Mouse (Mus musculus): Measurements from ENCODE around the gene Colca2. TPM values are rescaled to one million over a fixed set of nuclear protein-coding genes. Genes with fewer than 3 reads are reported as not detected.

Colca2 gene
- 3.7 and 4.4 TPM in 2 replicates for polyA plus RNA-seq (2012; rRNA removed)

DNA sequence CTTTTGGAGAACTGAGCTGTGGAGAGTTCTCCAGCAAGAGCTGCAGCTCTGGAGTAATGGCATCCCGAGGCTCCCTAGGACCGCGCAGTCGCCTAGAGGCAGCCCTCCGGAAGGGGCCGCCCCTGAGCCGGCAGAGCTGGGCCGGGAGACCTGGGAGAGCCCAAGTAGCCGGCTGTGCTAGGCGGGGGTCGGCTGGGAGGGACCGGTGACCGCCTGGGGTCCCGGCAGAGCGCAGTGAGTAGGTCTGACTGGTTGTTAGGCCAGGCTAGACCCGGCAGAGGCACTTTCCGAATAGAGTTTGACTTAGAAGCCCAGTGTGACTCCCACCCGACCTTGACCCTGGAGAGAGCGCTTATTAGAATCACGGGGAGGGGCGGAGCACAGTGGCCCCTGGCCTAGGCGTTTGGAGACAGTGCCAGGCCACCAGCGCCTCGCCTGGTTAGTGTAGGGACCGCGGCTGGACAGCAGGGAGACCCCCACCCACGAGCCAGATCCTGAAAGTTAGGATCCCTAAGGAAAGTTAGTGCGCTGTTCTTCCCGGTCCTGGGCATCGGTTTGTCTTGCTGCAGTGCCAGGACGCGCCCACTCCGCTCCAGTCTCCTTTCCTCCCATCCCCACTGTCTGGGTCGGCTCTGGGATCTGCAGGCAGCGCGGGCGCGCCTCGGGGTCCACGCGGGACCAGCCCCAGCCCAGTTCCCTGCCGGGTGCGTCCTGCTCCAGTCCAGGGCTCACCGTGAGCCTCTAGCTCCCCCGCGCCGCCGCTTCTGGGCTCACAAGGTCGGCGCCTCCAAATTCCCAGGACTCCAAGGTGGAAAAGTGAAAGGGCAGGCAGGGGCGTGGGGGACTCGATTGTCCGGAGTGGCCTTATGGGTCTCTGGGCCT, at the start of gene Colca2:
TSS of gene Colca2 (minus strand) at position 70 of the 882 bp plus-strand sequence.
- DNase-seq (ENCODE audit: low spot score): peak; percentile 73

DNA sequence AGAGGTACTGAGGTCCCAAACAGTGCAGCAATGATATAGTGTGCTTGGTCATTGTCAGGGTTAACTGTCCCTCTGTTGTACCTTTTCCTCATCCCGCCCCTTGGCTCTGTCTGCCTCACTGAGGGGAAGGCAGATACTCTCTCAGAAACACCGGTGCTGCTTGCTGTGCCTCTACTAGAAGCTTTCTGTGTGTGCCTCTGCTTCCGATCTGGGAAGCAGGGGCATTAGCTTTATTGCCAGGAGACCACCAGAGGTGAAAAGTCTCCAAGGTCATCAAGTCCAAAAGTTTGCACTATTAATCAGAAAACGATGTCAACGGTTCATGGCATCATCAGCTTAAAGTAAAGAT, 49.2 kb upstream of the Colca2 start:
- no peak for DNase-seq (ENCODE audit: low spot score)

DNA sequence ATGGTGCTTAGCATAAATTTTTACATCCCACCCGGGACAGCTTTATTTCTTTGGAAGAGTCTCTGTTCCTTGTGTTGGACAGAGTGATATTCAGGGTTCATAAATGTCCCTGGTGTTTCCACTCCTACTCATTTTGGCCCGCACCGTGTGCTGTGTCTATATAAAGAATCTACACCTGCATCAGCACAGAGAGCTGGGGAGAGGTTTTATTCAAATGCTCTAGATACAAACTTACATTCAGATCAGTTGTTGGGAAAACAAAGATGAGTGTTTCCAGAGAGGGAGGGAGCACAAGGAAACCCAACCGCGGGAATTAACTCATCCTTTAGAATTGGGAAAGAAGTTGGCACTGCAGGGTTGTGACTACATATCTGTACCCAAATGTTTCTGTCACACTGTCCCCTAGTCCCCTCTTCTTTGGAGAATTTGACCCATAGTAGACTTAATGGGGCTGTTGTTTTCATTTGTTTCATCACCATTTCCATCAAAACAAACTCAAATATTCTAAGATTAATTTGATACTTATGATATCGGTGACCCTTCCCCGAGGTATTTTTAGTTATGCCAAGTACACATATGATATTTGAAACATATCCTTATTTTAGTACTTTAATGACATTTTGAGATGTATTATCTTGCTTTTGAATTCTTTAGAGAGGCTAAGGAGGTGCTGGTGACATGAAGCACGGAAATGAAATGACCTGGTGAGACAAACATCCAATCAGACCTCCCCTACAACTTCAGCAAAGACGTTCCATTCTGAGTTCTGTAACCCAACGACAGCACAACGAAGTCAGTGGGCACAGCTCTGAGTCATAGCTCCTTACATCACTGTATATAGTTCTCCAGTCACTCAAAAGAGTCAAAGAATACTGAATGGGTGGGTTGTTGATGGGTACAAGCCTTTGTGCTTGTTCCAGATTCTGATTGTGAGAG, 48.5 kb upstream of the Colca2 start:
- DNase-seq (ENCODE audit: low spot score): no peak

DNA sequence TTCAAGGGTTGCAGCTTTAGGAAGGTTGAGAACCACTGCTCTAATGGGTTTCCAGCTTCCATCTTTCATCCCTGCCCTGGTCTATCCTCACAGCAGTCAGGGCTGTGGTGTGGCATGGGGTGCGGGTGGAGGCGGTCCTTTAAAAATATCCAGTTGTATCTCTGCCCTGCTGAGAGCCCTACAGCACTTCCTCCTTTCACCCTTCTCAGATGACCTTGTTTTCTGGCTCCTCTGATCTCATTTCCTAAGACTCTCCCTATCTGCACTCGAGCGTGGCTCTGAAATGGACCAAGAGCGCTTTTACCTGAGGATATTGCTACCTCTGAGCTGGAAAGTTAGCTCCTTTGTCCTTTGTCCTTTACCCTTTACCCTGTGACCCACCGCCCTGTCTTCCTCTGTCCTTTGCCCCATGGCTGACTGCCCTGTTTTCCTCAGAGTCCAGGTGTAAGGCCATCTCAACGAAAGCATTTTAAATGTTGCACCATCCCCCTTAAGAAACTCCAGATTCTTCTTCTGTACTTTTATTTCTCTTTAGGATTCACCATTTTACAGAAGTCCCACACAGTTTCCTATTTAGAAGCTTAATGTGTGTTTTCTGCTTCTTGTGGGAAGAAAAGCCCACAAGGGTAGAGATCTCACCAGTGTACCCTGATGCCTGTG, 46.2 kb upstream of the Colca2 start:
- no peak for DNase-seq (ENCODE audit: low spot score)

DNA sequence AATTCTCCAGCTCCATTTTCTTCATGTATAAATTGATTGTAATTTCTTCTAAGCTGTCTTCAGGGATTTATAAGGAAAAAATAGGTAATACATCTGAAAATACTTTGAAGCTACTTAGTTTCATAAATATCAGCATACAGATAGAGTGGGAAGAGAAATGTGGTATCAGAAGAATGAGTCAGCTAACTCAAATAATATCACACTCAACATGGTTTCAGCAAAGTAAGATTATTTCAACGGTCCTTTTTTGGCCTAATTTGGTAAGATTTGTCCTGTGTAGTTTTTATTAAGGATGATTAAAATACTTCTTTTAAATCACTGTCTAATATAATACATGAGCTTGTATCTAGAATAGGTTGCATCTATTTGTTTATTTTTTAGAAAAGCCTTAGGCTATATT, 41.7 kb upstream of the Colca2 start:
- DNase-seq (ENCODE audit: low spot score): no peak

DNA sequence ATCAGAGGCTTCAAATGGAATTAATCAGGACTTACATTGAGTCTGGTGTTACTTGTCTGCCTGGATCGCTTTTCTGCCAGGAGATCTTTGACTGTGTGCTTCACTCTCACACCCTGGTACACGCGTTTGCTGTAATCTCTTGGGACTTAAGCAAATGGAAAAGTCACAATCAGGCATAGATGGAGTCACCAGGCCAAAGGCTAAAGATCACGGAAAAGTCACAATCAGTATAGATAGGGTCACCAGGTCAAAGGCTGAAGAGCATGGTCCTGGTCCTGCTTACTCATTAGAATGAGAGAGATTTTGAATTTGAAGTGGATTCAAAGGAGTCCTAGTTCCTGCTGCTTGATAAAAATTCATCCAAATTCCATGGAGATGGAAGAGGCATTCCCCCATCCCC, 39.9 kb upstream of the Colca2 start:
- DNase-seq (ENCODE audit: low spot score): no peak

DNA sequence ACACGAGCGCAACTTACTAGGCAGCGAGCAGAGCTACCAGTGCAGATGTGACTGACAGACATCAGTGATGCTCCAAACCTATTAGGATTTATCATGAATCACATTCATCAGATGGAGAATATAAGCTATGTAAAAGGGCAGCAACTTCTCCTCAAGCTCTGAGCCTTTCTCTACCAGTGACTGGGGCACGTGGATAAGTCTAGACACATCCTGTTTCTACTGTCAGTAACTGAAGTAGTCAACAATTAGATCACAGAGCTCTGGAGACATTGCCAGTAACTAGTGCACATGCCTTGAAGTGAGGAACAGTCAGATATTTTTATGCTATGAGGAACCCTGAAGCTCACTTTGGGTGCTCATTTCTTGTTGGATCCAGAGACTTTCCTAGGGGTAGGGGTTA, 39.0 kb upstream of the Colca2 start:
- DNase-seq (ENCODE audit: low spot score): no peak

DNA sequence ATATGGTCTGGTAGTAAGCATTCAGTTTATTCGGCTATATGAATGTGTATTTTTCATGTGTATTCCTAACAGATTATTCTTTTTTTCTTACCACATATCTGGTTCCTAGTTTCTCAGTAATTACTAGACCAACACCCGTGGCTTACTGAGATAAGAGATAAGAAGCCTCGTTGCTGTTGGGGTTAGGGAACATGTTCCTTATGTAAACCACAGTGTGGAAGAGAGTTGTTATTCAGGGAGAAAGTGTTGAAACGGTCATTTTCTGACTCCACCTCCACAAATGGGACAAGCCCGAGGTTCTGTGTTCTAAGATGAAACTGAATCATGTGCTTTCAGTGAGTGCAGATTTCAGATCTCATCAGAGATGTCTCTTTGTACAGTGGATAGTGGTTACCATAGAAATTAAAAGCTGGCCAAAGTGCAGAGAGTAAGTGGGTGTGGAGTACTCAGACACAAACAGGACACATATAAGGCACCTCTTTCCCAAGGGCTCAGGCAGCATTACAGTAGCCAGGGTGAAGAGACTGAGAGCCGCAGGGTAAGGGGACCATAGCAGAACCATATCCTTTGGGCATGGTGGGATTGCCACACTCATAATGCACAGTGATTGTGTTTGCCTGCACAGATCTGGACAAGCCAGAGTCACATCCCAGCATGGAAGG, 37.2 kb upstream of the Colca2 start:
- DNase-seq (ENCODE audit: low spot score): no peak

DNA sequence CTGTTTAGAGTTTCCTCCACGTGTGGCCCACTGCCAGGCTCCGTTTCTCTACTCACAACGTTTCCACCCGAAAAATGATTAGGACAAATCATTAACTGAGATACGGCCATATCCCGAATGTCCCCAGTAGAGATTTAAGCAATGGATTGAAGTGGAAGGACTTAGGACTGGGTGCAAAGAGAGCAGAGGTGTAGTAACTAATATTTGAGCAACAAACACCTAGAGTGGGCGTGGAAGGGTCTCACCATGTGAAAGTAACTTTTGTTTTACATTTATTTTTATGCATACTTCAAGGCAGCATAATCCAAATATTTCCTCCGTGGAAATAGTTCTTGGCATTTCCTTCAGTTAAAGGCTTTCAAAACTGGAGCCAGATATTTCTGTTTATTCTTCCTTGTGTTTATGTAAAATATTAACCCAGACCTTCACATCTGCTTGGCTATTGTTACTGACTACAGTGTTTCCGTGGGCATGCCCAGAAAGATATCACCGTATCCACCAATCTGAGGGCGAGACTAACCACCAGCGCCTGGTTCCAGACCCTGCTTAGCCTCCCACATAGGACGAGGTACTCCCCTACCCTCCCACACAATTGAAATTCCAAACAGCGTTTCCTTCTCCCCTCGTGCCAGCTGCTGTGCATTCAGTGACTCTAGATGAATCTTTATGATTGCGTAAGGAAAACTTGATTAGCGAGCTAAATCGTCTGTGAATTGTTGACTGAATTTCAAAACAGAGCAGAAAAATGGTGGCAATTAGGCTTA, 34.4 kb upstream of the Colca2 start:
- DNase-seq (ENCODE audit: low spot score): no peak

DNA sequence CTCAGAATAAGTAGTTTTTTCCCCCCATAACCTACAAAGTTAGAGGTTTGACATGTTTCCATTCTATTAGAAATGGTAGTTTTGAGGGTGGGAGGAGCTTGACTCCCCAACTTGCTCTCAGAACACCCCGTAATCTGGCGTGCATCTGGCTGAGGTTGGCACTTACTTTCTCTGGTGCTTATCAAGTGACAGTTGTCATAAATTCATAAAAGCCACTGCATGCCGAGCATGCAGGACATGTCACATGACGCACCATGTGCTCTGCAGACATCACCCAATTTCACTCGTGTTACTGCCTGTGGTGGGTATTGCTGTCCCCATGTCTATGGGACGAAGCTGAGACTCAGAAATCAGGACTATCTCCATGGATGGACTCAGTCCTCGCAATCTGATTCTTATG, 32.1 kb upstream of the Colca2 start:
- no peak for DNase-seq (ENCODE audit: low spot score)

DNA sequence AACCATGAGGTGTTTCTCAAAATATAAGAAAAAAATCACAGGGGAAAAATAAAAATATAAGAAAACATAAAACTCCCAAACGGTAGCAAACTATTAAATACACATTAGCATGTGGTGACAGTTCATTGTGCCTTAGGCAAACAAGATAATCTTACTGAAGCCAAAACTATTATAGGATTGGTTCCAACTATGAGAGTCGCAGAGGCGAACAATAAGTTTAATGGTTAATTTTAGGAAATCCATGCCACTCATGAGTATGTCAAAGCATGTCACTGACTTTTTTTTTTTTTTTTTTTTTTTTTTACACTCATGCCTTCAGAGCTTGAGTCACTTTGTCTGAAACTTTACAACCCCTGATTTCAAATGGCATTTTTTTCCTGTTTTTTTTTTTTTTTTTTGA, 28.0 kb upstream of the Colca2 start:
- DNase-seq (ENCODE audit: low spot score): no peak

DNA sequence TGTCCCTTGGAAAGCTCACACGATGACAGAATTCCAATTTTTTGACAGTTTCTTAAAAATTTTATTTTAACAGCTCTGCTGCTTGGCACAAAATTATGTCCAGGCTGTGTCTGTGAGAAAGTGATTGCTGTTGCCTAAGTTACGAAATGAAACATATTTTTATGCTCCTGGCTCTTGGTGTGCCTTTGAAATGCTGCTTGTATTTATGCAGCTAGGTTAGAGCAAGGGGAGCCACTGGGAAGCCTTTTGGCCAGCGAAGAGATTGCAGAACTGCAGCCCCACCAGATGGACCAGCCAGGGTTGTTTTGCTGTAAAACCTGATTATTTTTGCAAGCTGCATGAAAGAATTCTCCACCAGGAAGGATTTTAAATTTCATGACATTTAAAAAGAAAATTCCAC, 26.8 kb upstream of the Colca2 start:
- no peak for DNase-seq (ENCODE audit: low spot score)

DNA sequence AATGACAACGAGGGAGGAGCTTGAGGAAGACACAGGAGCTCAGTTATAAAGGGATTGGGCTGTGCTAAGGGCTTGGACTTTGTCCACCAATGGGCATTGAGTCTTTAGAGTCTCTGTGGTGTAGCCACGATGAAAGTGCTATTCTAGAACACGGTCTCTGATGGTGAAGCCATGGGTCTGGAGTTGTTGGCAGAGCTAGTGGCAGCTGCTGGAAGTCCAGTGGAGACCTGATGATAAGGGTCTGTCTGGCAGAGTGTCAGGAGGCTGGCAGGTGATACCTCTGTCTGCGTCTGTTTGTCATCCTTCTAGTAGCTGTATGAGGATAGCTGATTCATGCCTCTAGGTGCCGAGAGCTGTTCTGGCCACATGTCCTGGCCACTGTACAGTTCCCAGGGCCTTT, 25.6 kb upstream of the Colca2 start:
- DNase-seq (ENCODE audit: low spot score): no peak

DNA sequence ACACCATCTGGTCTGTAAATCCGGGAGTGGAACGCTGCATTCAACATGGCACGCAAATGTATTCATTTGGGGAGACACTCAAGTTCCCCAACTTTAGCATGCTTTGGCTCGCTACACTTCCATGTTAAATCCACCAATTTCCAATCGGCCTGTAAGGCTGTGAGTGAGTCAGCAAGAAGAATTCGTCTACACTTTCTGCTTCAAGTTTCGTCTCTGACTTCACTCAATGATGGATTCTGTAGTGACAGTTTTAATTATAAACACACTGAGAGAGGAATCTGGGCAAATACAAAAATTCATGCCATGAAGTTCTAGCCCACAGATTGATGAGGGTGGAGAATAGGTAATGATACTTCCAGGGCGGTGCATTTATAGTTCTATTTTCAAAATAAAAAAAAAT, 15.2 kb upstream of the Colca2 start:
- DNase-seq (ENCODE audit: low spot score): no peak

DNA sequence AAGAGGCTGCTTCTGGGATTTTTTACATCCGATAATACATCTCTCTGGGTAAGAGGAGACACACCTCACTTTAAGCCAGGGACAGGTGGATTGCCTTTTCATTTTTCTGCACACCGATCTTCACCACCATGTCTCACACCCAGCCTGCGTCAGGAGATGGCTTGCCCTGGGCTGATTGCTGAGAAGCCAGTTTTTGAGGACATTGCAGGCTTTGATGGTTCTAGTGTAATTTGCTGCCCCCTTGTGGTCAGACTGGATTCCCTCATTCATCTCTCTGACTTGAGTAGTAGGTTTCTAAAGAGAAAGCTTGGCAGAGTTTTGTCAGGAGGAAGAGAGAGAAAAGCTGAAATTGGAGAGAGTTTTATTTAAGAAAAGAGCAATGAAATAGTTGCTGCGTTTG, 14.3 kb upstream of the Colca2 start:
- DNase-seq (ENCODE audit: low spot score): peak; percentile 30

DNA sequence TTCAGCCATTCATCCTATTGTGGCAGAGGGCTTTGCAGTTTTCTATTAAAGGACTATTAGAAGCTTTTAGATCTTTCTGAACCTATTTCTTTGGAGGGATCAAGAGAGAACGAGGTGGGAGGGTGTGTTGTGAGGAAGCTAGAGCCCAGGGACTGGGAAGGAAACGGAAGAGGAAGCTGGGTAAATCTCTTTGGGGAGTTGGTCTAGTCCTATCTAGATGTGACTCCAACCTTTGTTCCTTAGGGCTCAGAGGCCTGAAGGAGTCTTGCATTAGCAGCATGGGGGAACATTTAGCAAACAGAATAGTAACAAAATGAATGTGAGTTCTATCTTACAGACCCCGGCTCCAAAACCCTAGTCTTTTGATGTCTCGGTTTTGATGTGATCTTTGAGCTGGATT, 12.6 kb upstream of the Colca2 start:
- no peak for DNase-seq (ENCODE audit: low spot score)

DNA sequence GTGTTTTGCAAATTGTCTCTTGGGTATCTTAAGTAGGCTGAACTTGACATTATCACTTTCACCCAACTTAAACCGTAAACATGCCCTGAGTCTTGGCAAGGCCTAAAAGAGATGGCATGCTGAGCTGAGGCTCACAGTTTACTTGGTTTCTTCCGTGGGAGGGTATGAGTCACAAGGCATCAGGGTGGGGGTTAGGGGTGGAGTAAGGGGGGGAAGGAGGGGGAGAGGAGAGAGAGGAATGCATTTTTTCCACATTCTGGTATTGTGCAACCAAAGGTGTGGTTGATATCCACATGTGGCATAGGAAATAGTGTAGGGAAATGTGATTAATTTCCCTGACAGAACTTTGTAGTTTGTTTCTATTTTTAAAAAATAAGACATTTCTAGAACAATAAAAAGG, 7.7 kb upstream of the Colca2 start:
- no peak for DNase-seq (ENCODE audit: low spot score)

DNA sequence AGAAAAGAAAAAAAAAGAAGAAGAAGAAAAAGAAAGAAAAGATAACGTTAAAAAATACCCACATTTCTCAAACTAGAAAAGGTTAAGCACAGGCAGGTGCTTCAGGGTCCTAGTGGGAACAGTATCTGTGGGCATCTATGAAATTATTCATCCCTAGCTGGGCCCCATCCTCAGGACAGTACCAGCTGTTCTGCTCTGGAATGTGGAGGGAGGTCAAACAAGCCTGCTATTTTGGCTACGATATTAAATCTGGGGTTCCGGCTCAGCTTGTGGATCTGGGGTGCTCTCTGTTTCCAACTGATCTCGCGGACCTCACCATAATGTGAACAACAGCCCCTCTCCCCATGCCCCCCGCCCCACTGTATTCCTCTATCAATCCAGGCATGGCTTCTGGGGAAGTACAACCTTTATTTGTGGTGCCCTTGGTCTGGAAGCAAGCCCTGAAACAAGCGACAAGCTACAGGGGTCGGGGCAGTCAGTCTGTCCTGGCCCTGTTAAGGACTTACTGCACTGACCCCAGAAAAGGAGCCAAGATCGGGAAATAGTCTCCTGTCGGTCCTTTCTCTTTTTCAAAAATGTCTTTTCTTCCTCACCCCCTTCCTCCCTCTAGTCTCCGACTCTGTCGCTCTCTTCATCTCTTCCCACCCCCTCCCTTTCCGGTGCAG, 403 bp downstream of the Colca2 start:
- DNase-seq (ENCODE audit: low spot score): no peak

DNA sequence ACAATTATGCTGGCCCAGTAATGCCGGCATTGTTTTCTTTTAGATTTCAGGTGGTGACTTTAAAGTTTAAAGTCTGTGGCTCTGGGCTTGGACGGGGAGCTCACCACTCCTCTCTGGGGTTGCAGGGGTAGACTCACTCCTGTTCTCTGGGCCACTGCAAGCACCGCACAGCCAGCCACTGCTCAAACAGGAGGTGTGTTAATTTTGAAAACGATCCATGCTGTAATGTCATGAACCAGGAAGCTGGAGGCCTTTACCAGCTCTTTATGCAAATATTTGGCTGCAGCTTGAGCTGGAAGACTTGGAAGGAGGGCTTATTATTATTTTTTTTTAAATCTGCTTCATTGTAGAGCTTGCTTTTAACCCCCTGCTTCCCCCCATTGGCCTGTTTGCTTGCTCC, 3.7 kb downstream of the Colca2 start:
- no peak for DNase-seq (ENCODE audit: low spot score)

DNA sequence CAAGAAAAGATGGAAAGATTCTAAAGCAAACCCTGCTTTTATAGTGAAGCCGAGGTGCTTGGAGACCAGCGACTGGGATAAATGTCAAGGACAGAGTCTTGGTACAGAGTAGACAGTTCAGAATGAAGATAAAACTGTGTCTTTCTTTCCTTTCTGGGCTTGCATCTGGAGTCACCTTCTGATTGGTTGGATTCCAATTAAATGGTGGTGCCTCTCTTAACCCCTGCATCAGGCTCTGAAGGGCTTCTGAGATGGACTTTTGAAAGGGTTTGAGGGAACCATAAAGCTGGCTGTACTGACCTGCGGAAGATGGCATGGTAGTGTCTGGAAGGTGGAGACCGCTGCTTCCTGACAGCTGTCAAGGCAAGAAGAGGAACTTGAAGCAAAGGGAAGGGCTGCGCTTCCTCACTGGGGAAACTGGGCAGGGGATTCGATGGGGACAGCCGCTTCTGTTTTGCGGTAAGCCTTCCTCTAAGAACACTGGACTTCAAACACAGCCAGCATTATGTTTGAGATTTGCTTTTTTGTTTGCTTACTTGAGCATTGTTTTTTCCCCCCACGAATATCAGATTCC, 4.7 kb downstream of the Colca2 start:
- DNase-seq (ENCODE audit: low spot score): no peak

All from urinary bladder, adult 2 months (tissue).